Mouse (Mus musculus): ENCODE data around the gene Zfp518a.

- no peak for TF ChIP-seq ZC3H11A (IDR thresholded peaks at IDR 0.05; ENCODE audit: low read depth, low read length)
- no peak for TF ChIP-seq CTCF (IDR thresholded peaks at IDR 0.05 in 2 of 3, conservative IDR thresholded peaks at IDR 0.05 in 1 of 3; ENCODE audit: control insufficient read depth in 1 of 3, insufficient read depth in 1 of 3, low read depth in 2 of 3, low read length in 3 of 3, poor library complexity in 1 of 3, severe bottlenecking in 1 of 3)
- no peak for TF ChIP-seq RCOR1 (IDR thresholded peaks at IDR 0.05; ENCODE audit: low read depth, low read length)
- TF ChIP-seq E2F4 (IDR thresholded peaks at IDR 0.05; ENCODE audit: borderline replicate concordance, low read depth, low read length) = peak; percentile 47; the same call in 1 of the 2 replicates
- TF ChIP-seq MEF2A (IDR thresholded peaks at IDR 0.05; ENCODE audit: extremely low read depth, insufficient replicate concordance, low read depth, low read length, poor library complexity, severe bottlenecking) = no peak
- no peak for TF ChIP-seq MAZ (IDR thresholded peaks at IDR 0.05; ENCODE audit: low read depth, low read length)
- peak; percentile 51 for TF ChIP-seq ELF1 (IDR thresholded peaks at IDR 0.05; ENCODE audit: low read depth, low read length)
- no peak for TF ChIP-seq GATA1 (IDR thresholded peaks at IDR 0.05; ENCODE audit: low read depth, low read length)
- no peak; the same call in 1 of the 2 replicates for TF ChIP-seq MAX (IDR thresholded peaks at IDR 0.05; ENCODE audit: low read length)
- peak; percentile 59 to 68; a peak in 2 of 4 replicates for TF ChIP-seq POLR2A (IDR thresholded peaks at IDR 0.05; ENCODE audit: control insufficient read depth in 1 of 2, insufficient read depth in 1 of 2, low read depth in 1 of 2, low read length in 2 of 2, poor library complexity in 1 of 2)
- no peak for TF ChIP-seq EP300 (IDR thresholded peaks at IDR 0.05; ENCODE audit: low read depth in 1 of 2, low read length in 2 of 2)
- no peak for TF ChIP-seq ETS1 (IDR thresholded peaks at IDR 0.05; ENCODE audit: low read depth, low read length)
- peak; percentile 54; the same call in 1 of the 2 replicates for TF ChIP-seq KAT2A (conservative IDR thresholded peaks at IDR 0.05; ENCODE audit: low read depth, low read length)
Observed at GRCm38 (mm10) chr19:40894519-40895392, at the start of gene Zfp518a.
